Mouse (Mus musculus) liver, adult 2 months (tissue): ENCODE measurements around the gene Tfap2d. TPM values are rescaled to one million over a fixed set of nuclear protein-coding genes. Genes with fewer than 3 reads are reported as not detected.

ENCODE experiments used
- DNase-seq: peaks from one replicate; pipeline ENCODE4 v3.0.0-alpha.2; 2011; ENCODE audit warnings: low read depth, low spot score; ENCODE audit errors: extremely low read depth
- H3K27ac ChIP-seq: fragments of 200-500 bp; replicated peaks from 2 replicates; pipeline ENCODE4 v1.5.1; 2012; ENCODE audit warnings: low read depth, mild to moderate bottlenecking, control low read depth, inconsistent platforms, low read length; ENCODE audit not compliant: insufficient read depth
- H3K27me3 ChIP-seq: fragments of 200-500 bp; 2 replicates; pipeline ENCODE4 v1.6.1; 2012; ENCODE audit warnings: mild to moderate bottlenecking, moderate library complexity, low read length, inconsistent platforms; ENCODE audit not compliant: control insufficient read depth, insufficient read depth
- H3K36me3 ChIP-seq: fragments of 200-500 bp; 2 replicates; pipeline ENCODE4 v1.6.1; 2012; ENCODE audit warnings: low read length, inconsistent platforms; ENCODE audit not compliant: control insufficient read depth, insufficient read depth
- H3K4me1 ChIP-seq: fragments of 200-500 bp; 2 replicates; pipeline ENCODE4 v1.6.1; 2011; ENCODE audit warnings: low read length; ENCODE audit not compliant: control insufficient read depth, insufficient read depth
- H3K4me3 ChIP-seq: fragments of 200-500 bp; 2 replicates; pipeline ENCODE4 v1.5.1; 2011; ENCODE audit warnings: low read depth, mild to moderate bottlenecking, control low read depth, low read length, moderate library complexity; ENCODE audit not compliant: insufficient read depth
- H3K79me2 ChIP-seq: fragments of 200-500 bp; 2 replicates; pipeline ENCODE4 v1.6.1; 2012; ENCODE audit warnings: inconsistent platforms, mild to moderate bottlenecking, low read length, moderate library complexity; ENCODE audit not compliant: control insufficient read depth, insufficient read depth
- H3K9ac ChIP-seq: fragments of 200-500 bp; 2 replicates; pipeline ENCODE4 v1.6.1; 2012; ENCODE audit warnings: low read depth, mild to moderate bottlenecking, control low read depth, inconsistent platforms, low read length
- CTCF ChIP-seq: fragments of 200-500 bp; IDR thresholded peaks from 2 replicates; pipeline ENCODE4 v1.5.1; 2011; ENCODE audit warnings: low read depth, low read length, control low read depth
- POLR2A ChIP-seq: fragments of 200-500 bp; IDR thresholded peaks from 2 replicates; pipeline ENCODE4 v1.6.1; 2011; ENCODE audit warnings: low read length, control low read depth; ENCODE audit not compliant: insufficient read depth; ENCODE audit errors: extremely low read depth
- WGBS: fragments of 180-500 bp; shearing (Covaris S2); methylation state at CpG from one replicate; pipeline ENCODE4 v1.1.7; 2018; 5-methylcytosine and 5-hydroxymethylcytosine counted together
- polyA plus RNA-seq: library from polyadenylated mRNA; depleted of rRNA; stranded (reverse); fragments of >200 nt; gene quantifications from 2 replicates; pipeline ENCODE4 v1.2.3, GENCODE M21; 2012
- total RNA-seq: library from RNA; depleted of rRNA; stranded (reverse); fragments of >200 nt; gene quantifications from 2 replicates; pipeline ENCODE4 v1.2.3, GENCODE M21; 2014

Tfap2d gene
- total and polyA plus RNA-seq, 2 experiments: 0.05 TPM; not detected in 1

GRCm38 (mm10) chr1:19109711-19110110 lies 6.9 kb downstream of the Tfap2d start:
- no peak for TF ChIP-seq POLR2A
- TF ChIP-seq CTCF: no peak
- Histone ChIP-seq H3K79me2 (no peaks in the 10 kb centered on the region), H3K27me3 (no peaks in the 10 kb centered on the region), H3K4me3 (no peak overlapping the region), H3K4me1 (no peaks in the 10 kb centered on the region), H3K27ac (no peak overlapping the region), H3K36me3 (no peaks in the 10 kb centered on the region), H3K9ac (no peak overlapping the region)
- 4% methylated on average over 16 of the region's 16 CpGs for WGBS
- DNase-seq: no peak

- no peak for TF ChIP-seq POLR2A
- no peak for TF ChIP-seq CTCF
- under 1% methylated on average over 5 of the region's 5 CpGs for WGBS
- H3K79me2 ChIP-seq: no peaks in the 10 kb centered on the region
- no peak overlapping the region for H3K9ac ChIP-seq
- no peak overlapping the region for H3K27ac ChIP-seq
- H3K36me3 ChIP-seq: no peaks in the 10 kb centered on the region
- DNase-seq: no peak
- no peaks in the 10 kb centered on the region for H3K27me3 ChIP-seq
- H3K4me3 ChIP-seq: no peak overlapping the region
- H3K4me1 ChIP-seq: no peaks in the 10 kb centered on the region
Observed at GRCm38 (mm10) chr1:19110211-19110610, 7.4 kb downstream of the Tfap2d start.

DNA sequence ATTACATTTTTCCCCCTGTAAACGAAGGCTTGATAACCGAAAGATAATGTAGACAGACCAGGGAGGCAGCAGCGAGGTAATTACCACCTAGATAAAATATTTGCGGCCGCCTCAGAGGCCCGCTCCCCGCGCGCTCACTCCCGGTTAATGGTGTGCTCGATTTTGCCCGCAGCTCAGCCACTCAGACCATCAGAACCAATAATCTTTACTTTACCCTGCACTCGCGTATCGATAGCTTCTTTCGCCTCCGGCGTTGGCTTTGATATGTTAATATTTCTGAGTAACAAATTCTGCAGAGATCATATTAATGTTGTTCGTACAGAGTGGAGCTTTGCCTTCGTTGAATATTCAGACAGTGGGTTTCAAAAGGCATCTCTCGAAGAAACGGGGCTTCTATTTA lies 8.2 kb downstream of the Tfap2d start:
- no peaks in the 10 kb centered on the region for H3K36me3 ChIP-seq
- H3K27ac ChIP-seq: no peak overlapping the region
- TF ChIP-seq POLR2A (no peak), CTCF (no peak)
- H3K27me3 ChIP-seq: no peaks in the 10 kb centered on the region
- WGBS: 3% methylated on average over 22 of the region's 22 CpGs
- H3K9ac ChIP-seq: no peak overlapping the region
- H3K79me2 ChIP-seq: no peaks in the 10 kb centered on the region
- DNase-seq: no peak
- H3K4me3 ChIP-seq: no peak overlapping the region
- H3K4me1 ChIP-seq: no peaks in the 10 kb centered on the region

GRCm38 (mm10) chr1:19178742-19179397 lies 76.0 kb downstream of the Tfap2d start:
- H3K27me3 ChIP-seq: no peaks in the 10 kb centered on the region
- H3K4me1 ChIP-seq: no peaks in the 10 kb centered on the region
- H3K27ac ChIP-seq: no peak overlapping the region
- TF ChIP-seq CTCF (peak; percentile 39), POLR2A (no peak)
- 4% methylated on average over 4 of the region's 4 CpGs for WGBS
- DNase-seq: peak; percentile 47
- H3K79me2 ChIP-seq: no peaks in the 10 kb centered on the region
- H3K9ac ChIP-seq: no peak overlapping the region
- no peak overlapping the region for H3K4me3 ChIP-seq
- H3K36me3 ChIP-seq: no peaks in the 10 kb centered on the region

DNA sequence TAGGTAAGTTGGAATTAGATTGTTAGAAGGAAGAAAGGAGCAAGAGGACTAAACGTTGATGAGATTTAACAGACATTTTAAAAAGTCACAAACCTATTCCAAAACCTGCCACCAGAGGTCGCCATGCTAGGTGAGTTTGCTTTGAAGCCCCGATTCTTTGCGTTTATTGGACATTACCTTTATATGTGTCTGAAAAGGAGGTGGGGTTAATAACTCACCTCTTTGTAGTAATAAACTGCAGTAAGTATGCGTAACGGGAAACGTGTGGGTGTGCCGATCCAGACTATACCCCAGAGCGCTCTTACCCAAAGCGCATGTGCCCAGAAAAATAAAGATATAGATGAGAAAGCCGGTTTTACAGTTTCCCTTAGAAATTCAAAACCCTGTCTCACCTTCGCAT lies 102.8 kb downstream of the Tfap2d start:
- peak; percentile 35 for DNase-seq
- peaks cover 9% of the 10 kb centered on the region for H3K27me3 ChIP-seq
- H3K9ac ChIP-seq: no peak overlapping the region
- TF ChIP-seq CTCF: peak; percentile 43
- no peak for TF ChIP-seq POLR2A
- H3K79me2 ChIP-seq: no peaks in the 10 kb centered on the region
- H3K27ac ChIP-seq: no peak overlapping the region
- peaks cover 2% of the 10 kb centered on the region; the same call in 1 of the 2 replicates for H3K4me1 ChIP-seq
- 5% methylated on average over 12 of the region's 12 CpGs for WGBS
- no peaks in the 10 kb centered on the region for H3K36me3 ChIP-seq
- H3K4me3 ChIP-seq: no peak overlapping the region

DNA sequence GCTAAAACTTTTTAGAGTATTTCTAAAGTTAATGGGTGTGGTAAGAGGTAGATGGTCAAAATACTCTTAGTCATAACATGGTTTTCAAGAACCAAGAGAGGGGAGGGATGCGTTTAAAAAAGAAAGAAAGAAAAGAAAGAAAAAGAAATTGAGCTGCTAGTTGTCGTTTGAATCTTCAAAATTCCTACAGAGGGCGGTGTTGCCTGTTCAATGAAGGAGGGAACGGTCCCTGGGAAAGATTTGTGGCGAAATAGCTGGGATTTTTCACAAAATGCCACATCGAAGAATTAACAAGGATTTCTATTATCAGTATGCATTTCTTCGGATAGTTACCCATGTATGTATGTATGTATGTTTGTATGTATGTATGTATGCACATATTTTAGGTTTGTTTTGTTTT lies 103.4 kb downstream of the Tfap2d start:
- DNase-seq: peak; percentile 13
- no peaks in the 10 kb centered on the region for H3K79me2 ChIP-seq

More for the DNA sequence above, 103.4 kb downstream of the Tfap2d start:
- H3K4me1 ChIP-seq: peaks cover 2% of the 10 kb centered on the region; the same call in 1 of the 2 replicates
- 2% methylated on average over 7 of the region's 7 CpGs for WGBS
- H3K4me3 ChIP-seq: no peak overlapping the region
- H3K27me3 ChIP-seq: peaks cover 12% of the 10 kb centered on the region
- H3K9ac ChIP-seq: no peak overlapping the region
- TF ChIP-seq CTCF (0 out of 2 replicates have a peak, but pooled peaks have one; percentile 12), POLR2A (no peak)
- H3K27ac ChIP-seq: no peak overlapping the region
- H3K36me3 ChIP-seq: no peaks in the 10 kb centered on the region
